Mouse (Mus musculus) CH12.LX (cell line): ENCODE measurements around the gene Vav1.

Experiments
- CTCF ChIP-seq, 2 experiments: IDR thresholded peaks in 1 of 2; conservative IDR thresholded peaks in 1 of 2; 2 replicates each; pipeline ENCODE4 v1.5.1; 2011 to 2012; ENCODE audit warnings: low read depth in 2 of 2, low read length in 2 of 2, improper control_type of control experiment in 1 of 2, inconsistent platforms in 1 of 2, mild to moderate bottlenecking in 1 of 2, moderate library complexity in 1 of 2
- HCFC1 ChIP-seq: IDR thresholded peaks from 2 replicates; pipeline ENCODE4 v1.6.1; 2012; ENCODE audit warnings: low read depth, mild to moderate bottlenecking, inconsistent platforms, low read length, improper control_type of control experiment
- MAFK ChIP-seq: IDR thresholded peaks from 2 replicates; pipeline ENCODE4 v1.6.1; 2011; ENCODE audit warnings: low read length, improper control_type of control experiment; ENCODE audit not compliant: insufficient replicate concordance
- MAX ChIP-seq: IDR thresholded peaks from 2 replicates; pipeline ENCODE4 v1.6.1; 2011; ENCODE audit warnings: low read length, improper control_type of control experiment
- MEF2A ChIP-seq: IDR thresholded peaks from 2 replicates; pipeline ENCODE4 v1.6.1; 2014; ENCODE audit warnings: low read depth, mild to moderate bottlenecking, inconsistent platforms, low read length, improper control_type of control experiment, borderline replicate concordance
- POLR2A ChIP-seq: IDR thresholded peaks from 2 replicates; pipeline ENCODE4 v1.6.1; 2011; ENCODE audit warnings: low read depth, mild to moderate bottlenecking, improper control_type of control experiment, low read length
- SIN3A ChIP-seq: IDR thresholded peaks from 2 replicates; pipeline ENCODE4 v1.6.1; 2012; ENCODE audit warnings: low read length, improper control_type of control experiment, inconsistent platforms
- TCF12 ChIP-seq: IDR thresholded peaks from 2 replicates; pipeline ENCODE4 v1.6.1; 2014; ENCODE audit warnings: low read depth, mild to moderate bottlenecking, inconsistent platforms, low read length, improper control_type of control experiment
- USF1 ChIP-seq: IDR thresholded peaks from 2 replicates; pipeline ENCODE4 v1.6.1; 2014; ENCODE audit warnings: low read depth, mild to moderate bottlenecking, inconsistent platforms, low read length, improper control_type of control experiment
- USF2 ChIP-seq: conservative IDR thresholded peaks from 2 replicates; pipeline ENCODE4 v1.6.1; 2011; ENCODE audit warnings: low read depth, low read length, improper control_type of control experiment
- ZKSCAN1 ChIP-seq: IDR thresholded peaks from 2 replicates; pipeline ENCODE4 v1.6.1; 2012; ENCODE audit warnings: low read depth, inconsistent platforms, low read length, improper control_type of control experiment, borderline replicate concordance

DNA sequence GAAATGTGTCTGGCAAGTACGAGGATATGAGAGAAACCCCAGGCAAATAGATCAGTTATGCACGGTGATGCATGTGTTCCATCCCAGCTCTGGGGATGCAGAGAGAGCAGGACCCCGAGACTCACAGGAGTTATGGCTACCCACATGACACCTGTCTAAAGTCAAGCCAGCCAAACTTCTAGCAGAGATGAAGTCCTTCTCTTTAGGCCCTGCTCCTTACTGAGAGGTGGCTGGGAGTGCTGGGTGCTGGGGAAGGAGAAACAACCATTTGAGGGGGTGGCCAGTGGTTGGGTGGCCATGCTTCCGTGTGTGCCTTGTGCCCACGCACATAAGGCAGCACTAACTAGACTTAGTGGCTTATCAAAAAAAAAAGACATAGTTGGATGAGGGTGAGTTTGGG is 71.3 kb downstream of the Vav1 start:
- TF ChIP-seq TCF12 (no peak), MAX (no peak), MEF2A (no peak), CTCF (conservative IDR thresholded peaks at IDR 0.05 in 1 of 2, IDR thresholded peaks at IDR 0.05 in 1 of 2; ENCODE audit: low read depth in 2 of 2, low read length in 2 of 2) (no peak), USF2 (no peak), ZKSCAN1 (no peak), POLR2A (no peak), MAFK (no peak), HCFC1 (no peak), SIN3A (no peak), USF1 (no peak)
